Mouse (Mus musculus) cerebellum, postnatal 4 days (tissue): ENCODE data around the gene Samhd1.

Experiments used
- DNase-seq, 2 experiments: peaks; one replicate each; pipeline ENCODE4 v3.0.0; 2022; ENCODE audit warnings: low spot score in 2 of 2, mixed read lengths in 1 of 2

The Samhd1 gene

DNA sequence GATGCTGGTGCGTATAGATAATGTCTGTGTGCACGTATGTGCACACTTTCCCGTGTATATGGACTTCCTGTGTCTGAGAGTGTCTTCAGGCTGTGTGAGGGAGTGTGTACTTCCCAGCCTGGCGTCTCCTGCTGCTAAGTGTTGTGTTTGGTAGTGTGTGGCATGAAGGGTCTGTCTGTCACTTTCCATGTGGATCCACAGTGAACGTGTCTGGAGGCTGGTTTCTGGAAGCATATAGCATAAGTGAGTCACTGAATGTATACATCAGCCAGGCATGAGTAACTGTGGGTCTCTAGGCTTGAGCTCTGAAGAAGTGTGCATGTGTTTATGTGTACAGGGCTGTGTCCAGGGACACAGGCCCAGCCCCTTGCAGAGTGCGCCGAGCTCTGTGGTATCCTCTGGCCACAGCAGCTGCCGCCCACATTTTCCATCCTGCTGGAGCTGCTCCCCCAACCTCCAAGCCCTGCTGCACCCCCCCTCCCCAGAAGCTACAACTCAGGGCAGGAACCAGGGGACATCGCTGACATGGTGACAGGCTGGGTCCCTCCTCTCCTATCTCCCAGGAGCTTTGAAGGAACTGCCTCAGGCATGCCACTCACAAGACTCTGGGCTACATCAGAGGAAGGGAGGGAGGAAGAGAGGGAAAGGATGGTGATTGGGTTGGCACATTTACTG lies 61.5 kb downstream of the Samhd1 start:
- no peak for DNase-seq

DNA sequence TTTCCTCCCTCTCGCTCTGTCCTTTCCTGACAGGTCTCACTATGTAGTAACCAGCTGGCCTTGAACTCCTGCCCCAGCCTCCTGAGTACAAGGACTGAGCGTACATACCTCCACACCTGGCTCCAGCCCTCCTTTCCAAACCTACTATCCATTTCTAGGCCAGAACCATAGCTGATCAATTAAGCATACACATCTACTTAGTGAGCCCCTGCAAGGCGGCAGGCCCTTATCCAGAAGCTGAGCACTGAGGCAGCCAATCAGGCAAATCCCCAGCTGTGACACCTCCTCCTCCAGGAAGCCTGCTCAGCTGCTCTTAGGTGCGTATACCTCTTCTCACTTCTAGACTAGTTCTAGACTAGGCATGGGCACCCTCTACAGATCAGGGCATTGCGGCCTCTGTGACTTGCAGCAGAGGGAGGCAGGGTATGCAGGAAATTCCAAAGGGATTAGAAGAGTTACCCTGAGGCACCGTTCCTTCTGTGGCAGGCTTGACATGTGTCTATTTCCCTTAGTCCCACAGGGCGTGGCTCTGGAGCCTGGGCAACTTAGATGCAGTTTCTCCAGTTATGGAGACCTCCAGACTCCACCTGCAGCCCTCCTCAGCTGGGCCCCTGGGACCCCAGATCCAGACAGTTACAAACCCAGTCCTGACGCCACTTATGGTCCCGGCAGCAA lies 62.6 kb downstream of the Samhd1 start:
- no peak for DNase-seq

GRCm38 (mm10) chr2:157071556-157071955 lies 63.5 kb downstream of the Samhd1 start:
- DNase-seq, result no peak

- DNase-seq, result no peak
Observed at GRCm38 (mm10) chr2:157070365-157070764, 64.7 kb downstream of the Samhd1 start.

GRCm38 (mm10) chr2:157069755-157070315 lies 65.2 kb downstream of the Samhd1 start:
- no peak for DNase-seq

DNA sequence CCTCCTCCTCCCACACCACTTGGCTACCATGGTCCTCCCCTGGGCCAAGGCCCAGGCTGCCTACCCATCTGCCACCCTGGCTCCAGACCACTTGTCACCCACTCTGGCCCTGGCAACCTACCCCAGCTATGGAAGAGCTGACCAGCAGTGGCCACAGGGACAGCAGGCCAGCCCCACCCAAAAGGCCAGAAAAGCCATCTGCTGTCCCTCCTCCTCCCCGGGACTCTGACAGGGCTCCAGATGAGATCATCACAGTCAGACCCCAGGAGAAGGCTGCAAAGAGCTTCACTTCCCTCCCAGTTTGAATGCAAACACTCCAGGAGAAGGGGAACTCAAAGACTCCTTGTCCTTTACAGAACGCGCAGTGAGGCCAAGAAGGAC lies 65.7 kb downstream of the Samhd1 start:
- peak in 1 of 2 experiments; percentile 69 for DNase-seq

DNA sequence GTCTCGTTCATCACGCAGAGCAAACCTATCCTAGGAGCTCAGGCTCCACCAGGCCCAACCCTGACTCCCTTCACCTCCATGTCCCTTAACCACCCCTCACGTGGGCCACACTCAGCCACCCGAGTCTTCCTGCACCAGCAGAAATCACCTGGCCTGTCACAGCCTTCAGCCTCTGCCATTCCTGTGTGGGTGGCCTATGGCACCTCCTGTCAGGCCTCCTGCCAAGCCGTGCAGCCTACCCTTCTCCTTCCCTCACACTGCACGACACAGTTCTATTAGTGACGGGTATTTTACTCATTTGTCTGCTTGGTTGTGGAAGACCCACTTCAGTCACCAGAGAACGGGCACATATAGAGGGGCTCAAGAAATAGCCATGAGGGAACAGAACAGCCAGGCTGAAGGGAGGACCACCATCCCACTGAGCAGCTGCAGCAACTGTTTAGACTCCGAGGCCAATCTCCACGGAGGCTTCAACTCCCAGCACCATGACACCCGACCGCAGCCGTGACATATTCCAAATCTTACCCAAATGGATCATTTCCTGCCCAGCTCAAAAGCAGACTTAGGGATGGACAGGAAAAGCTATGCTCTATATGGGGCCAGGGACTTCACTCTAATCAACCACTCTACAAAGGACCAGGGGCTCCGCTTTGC lies 66.2 kb downstream of the Samhd1 start:
- no peak for DNase-seq

DNA sequence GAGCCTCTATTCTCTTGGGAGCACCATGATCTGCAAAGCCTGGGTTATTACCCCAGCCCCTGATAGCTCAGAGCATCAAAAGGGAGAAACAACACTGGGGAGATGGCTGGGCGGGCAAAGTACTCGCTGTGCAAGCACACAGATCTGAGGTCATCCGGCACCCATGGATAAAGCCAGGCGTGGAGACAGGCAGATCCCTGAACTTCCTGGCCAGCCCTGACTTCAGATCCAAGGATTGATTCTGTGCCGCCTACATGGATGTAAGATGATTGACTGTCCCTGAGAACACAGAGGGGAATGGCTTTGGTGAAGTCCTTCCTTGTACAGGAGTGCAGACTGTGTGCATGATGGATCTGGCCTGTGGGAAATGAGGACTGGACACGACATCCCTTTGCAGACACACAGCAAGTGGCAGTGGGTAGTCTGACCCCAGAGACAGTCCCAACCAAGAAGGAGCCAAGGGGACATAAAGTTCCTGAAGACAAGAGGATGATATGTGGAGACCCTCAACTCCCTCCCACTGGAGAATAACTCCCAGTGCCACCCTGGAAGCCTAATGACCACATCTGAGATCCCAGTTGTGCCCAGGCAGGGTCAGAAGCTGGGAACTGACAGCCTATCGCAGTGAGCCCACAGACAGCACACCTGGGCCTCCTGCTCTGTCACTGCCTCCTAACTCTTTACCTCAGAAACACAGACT lies 68.2 kb downstream of the Samhd1 start:
- no peak for DNase-seq

DNA sequence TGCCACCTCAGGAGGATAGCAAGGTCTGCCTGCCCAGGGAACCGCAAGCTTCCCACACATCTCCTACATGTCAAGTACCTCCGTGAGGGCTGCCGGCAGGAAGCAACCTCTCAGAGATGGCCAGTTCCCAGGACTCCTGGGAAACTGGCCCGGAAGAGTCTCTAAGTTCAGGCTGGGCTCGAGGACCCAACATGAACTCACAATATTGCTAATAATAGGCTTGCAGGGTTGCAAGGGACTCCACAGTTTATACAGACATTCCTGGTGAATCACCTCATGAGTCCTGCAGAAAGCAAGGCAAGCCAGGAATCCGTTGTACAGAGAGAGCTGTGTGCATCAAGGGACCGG lies 69.2 kb downstream of the Samhd1 start:
- no peak for DNase-seq

- DNase-seq, result no peak
Observed at GRCm38 (mm10) chr2:157064978-157065878, 69.8 kb downstream of the Samhd1 start.

- no peak for DNase-seq
Observed at GRCm38 (mm10) chr2:157064136-157064535, 70.9 kb downstream of the Samhd1 start.

GRCm38 (mm10) chr2:157063241-157063700 lies 71.8 kb downstream of the Samhd1 start:
- no peak for DNase-seq

DNA sequence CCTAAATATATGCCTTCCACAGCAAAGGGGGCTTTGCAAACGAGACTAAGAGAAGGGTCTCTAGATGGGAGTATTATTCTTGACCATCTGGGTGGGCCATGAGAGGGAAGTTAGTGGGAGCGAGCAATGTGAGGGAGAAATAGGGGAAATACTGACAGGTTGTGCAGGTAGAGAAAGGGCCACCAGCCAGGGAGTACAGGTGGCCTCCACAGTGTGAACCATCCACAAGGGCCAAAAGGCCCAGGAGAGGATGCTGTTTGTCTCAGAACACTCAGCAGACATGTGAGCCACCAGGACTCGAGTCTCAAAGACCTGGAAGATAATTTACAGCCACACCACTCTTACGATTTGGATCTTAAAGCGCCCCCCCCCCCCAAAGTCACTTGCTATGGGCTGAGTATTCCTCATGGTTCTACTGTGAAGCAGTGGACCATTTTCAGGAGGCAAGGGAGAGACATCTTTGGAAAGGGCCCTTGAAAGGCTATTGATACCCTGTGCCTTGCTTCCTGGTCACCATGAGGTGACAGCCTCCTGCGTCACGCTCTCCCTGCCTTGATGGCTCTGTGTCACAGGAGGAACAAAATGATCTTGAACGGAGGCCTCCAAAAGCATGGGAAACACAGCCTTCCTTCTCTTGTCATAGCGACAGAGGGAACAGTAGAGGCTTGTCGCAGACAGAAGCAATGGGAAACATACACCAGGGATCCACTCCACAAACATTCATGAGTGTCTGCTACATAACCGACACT lies 74.3 kb downstream of the Samhd1 start:
- DNase-seq, result no peak

GRCm38 (mm10) chr2:157060037-157060436 lies 75.0 kb downstream of the Samhd1 start:
- no peak for DNase-seq

- DNase-seq, result no peak
Observed at GRCm38 (mm10) chr2:157059166-157059565, 75.9 kb downstream of the Samhd1 start.

GRCm38 (mm10) chr2:157058342-157058998 lies 76.6 kb downstream of the Samhd1 start:
- DNase-seq, result peak; percentile 61 to 86

- no peak for DNase-seq
Observed at GRCm38 (mm10) chr2:157057758-157058157, 77.3 kb downstream of the Samhd1 start.

DNA sequence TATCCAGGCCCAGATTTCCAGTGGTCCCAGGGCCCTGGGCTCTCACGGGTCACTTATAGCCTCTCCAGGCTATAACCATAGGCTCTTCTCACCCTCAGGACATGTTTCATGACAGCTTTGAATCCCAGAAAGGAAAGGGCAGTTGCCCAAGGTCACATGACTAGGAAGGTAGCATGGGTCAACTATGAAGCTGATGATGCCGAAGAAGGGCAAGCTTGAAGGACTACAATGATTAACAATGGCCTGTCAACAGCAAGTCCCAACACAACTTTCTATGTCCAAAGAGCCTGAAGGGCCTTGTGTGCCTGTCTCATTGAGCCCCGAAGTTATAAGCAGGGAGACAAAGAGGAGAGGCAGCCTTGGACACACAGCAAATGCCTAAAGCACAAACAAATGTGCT lies 77.9 kb downstream of the Samhd1 start:
- DNase-seq, result no peak

DNA sequence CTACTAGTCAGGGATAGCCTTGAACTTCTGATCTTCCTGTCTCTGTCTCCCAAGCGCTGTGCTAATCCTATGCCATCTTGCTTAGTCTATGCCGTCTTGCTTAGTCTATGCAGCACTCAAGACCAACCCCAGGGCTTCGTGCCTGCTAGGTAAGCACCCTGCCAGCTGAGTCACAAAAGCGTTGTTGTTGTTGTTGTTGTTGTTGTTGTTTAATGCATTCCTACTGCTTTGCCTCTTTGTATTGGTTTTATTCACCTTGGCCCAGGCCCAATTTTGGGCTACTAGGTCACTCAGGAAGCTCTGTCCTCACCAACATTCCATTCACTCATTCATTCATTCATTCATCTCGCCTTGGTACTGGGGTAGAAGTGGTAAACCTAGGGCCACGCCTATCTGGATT lies 79.3 kb downstream of the Samhd1 start:
- DNase-seq, result no peak

GRCm38 (mm10) chr2:157054816-157055215 lies 80.2 kb downstream of the Samhd1 start:
- DNase-seq, result no peak
